Mouse (Mus musculus): ENCODE results near the gene Corin. TPM values are rescaled to one million over a fixed set of nuclear protein-coding genes. Genes with fewer than 3 reads are reported as not detected.

Corin gene
- polyA plus RNA-seq, 1 experiment from 2014 or later = 0.89 TPM

- Histone ChIP-seq H3K27ac (ENCODE audit: low read depth) (no peak overlapping the region), H3K4me2 (no peak overlapping the region), H3K4me1 (ENCODE audit: insufficient read depth) (no peaks in the 10 kb centered on the region), H3K36me3 (ENCODE audit: insufficient read depth) (no peaks in the 10 kb centered on the region), H3K4me3 (ENCODE audit: low read depth, low read length) (no peak overlapping the region), H3K9me3 (ENCODE audit: low read depth, low read length) (no peaks in the 10 kb centered on the region), H3K27me3 (ENCODE audit: insufficient read depth, low read length) (no peaks in the 10 kb centered on the region), H3K9ac (no peak overlapping the region)
- 47% methylated on average over 2 of the region's 2 CpGs for WGBS
- no peak for TF ChIP-seq CTCF (IDR thresholded peaks at IDR 0.05; ENCODE audit: low read depth)
- no peak for ATAC-seq (ENCODE audit: insufficient read depth)
- no peak for DNase-seq
These were observed 173.1 kb downstream of the Corin start for GRCm38 (mm10) chr5:72331217-72331616.

- WGBS = 61% methylated on average over 11 of the region's 11 CpGs
- H3K4me3 ChIP-seq (ENCODE audit: low read depth, low read length) = no peak overlapping the region
- no peak for DNase-seq
- no peaks in the 10 kb centered on the region for H3K36me3 ChIP-seq (ENCODE audit: insufficient read depth)
- H3K4me1 ChIP-seq (ENCODE audit: insufficient read depth) = no peaks in the 10 kb centered on the region
- no peaks in the 10 kb centered on the region for H3K27me3 ChIP-seq (ENCODE audit: insufficient read depth, low read length)
- no peak overlapping the region for H3K9ac ChIP-seq
- no peak overlapping the region for H3K27ac ChIP-seq (ENCODE audit: low read depth)
- no peak overlapping the region for H3K4me2 ChIP-seq
- no peaks in the 10 kb centered on the region for H3K9me3 ChIP-seq (ENCODE audit: low read depth, low read length)
- ATAC-seq (ENCODE audit: insufficient read depth) = no peak
- no peak for TF ChIP-seq CTCF (IDR thresholded peaks at IDR 0.05; ENCODE audit: low read depth)
These were observed 173.6 kb downstream of the Corin start for GRCm38 (mm10) chr5:72330648-72331047.

GRCm38 (mm10) chr5:72329453-72329852 is 174.8 kb downstream of the Corin start:
- no peak overlapping the region for H3K9ac ChIP-seq
- H3K4me1 ChIP-seq (ENCODE audit: insufficient read depth) = no peaks in the 10 kb centered on the region
- no peak overlapping the region for H3K4me2 ChIP-seq
- DNase-seq = peak; percentile 5
- WGBS = 34% methylated on average over 8 of the region's 8 CpGs
- no peaks in the 10 kb centered on the region for H3K9me3 ChIP-seq (ENCODE audit: low read depth, low read length)
- H3K36me3 ChIP-seq (ENCODE audit: insufficient read depth) = no peaks in the 10 kb centered on the region
- no peaks in the 10 kb centered on the region for H3K27me3 ChIP-seq (ENCODE audit: insufficient read depth, low read length)
- ATAC-seq (ENCODE audit: insufficient read depth) = no peak
- no peak overlapping the region for H3K4me3 ChIP-seq (ENCODE audit: low read depth, low read length)
- no peak overlapping the region for H3K27ac ChIP-seq (ENCODE audit: low read depth)
- TF ChIP-seq CTCF (IDR thresholded peaks at IDR 0.05; ENCODE audit: low read depth) = no peak

- no peak for TF ChIP-seq CTCF (IDR thresholded peaks at IDR 0.05; ENCODE audit: low read depth)
- H3K4me3 ChIP-seq (ENCODE audit: low read depth, low read length) = no peak overlapping the region
- H3K36me3 ChIP-seq (ENCODE audit: insufficient read depth) = no peaks in the 10 kb centered on the region
- 66% methylated on average over 4 of the region's 4 CpGs for WGBS
- DNase-seq (no peak), ATAC-seq (ENCODE audit: insufficient read depth) (no peak)
- no peak overlapping the region for H3K9ac ChIP-seq
- no peaks in the 10 kb centered on the region for H3K4me1 ChIP-seq (ENCODE audit: insufficient read depth)
- H3K27me3 ChIP-seq (ENCODE audit: insufficient read depth, low read length) = no peaks in the 10 kb centered on the region
- no peaks in the 10 kb centered on the region for H3K9me3 ChIP-seq (ENCODE audit: low read depth, low read length)
- H3K4me2 ChIP-seq = no peak overlapping the region
- no peak overlapping the region for H3K27ac ChIP-seq (ENCODE audit: low read depth)
These were observed 189.0 kb downstream of the Corin start for GRCm38 (mm10) chr5:72315282-72315681.

GRCm38 (mm10) chr5:72298418-72299104 is 205.7 kb downstream of the Corin start:
- DNase-seq = no peak
- ATAC-seq (ENCODE audit: insufficient read depth) = no peak

GRCm38 (mm10) chr5:72285077-72285476 is 219.2 kb downstream of the Corin start:
- no peak overlapping the region for H3K4me3 ChIP-seq (ENCODE audit: low read depth, low read length)
- ATAC-seq (ENCODE audit: insufficient read depth) (no peak), DNase-seq (no peak)
- H3K36me3 ChIP-seq (ENCODE audit: insufficient read depth) = peaks cover 3% of the 10 kb centered on the region; the same call in 1 of the 2 replicates
- no peak overlapping the region for H3K9ac ChIP-seq
- H3K9me3 ChIP-seq (ENCODE audit: low read depth, low read length) = no peaks in the 10 kb centered on the region
- no peaks in the 10 kb centered on the region for H3K4me1 ChIP-seq (ENCODE audit: insufficient read depth)
- H3K27me3 ChIP-seq (ENCODE audit: insufficient read depth, low read length) = no peaks in the 10 kb centered on the region
- no peak overlapping the region for H3K4me2 ChIP-seq
- no peak for TF ChIP-seq CTCF (IDR thresholded peaks at IDR 0.05; ENCODE audit: low read depth)
- no peak overlapping the region for H3K27ac ChIP-seq (ENCODE audit: low read depth)
- WGBS = 27% methylated on average over 3 of the region's 3 CpGs

More at GRCm38 (mm10) chr5:72298418-72299104, 205.7 kb downstream of the Corin start:
- H3K36me3 ChIP-seq (ENCODE audit: insufficient read depth) = peaks cover 10% of the 10 kb centered on the region; the same call in 1 of the 2 replicates
- H3K27me3 ChIP-seq (ENCODE audit: insufficient read depth, low read length) = no peaks in the 10 kb centered on the region
- 75% methylated on average over 10 of the region's 10 CpGs for WGBS
- H3K4me3 ChIP-seq (ENCODE audit: low read depth, low read length) = no peak overlapping the region
- no peak overlapping the region for H3K9ac ChIP-seq
- no peak for TF ChIP-seq CTCF (IDR thresholded peaks at IDR 0.05; ENCODE audit: low read depth)
- no peaks in the 10 kb centered on the region for H3K4me1 ChIP-seq (ENCODE audit: insufficient read depth)
- H3K4me2 ChIP-seq = no peak overlapping the region
- no peak overlapping the region for H3K27ac ChIP-seq (ENCODE audit: low read depth)
- no peaks in the 10 kb centered on the region for H3K9me3 ChIP-seq (ENCODE audit: low read depth, low read length)

GRCm38 (mm10) chr5:72282907-72283306 is 221.4 kb downstream of the Corin start:
- ATAC-seq (ENCODE audit: insufficient read depth) = peak; percentile 79; the same call in 1 of the 2 replicates
- no peak for TF ChIP-seq CTCF (IDR thresholded peaks at IDR 0.05; ENCODE audit: low read depth)
- DNase-seq = peak; percentile 33
- Histone ChIP-seq H3K27ac (ENCODE audit: low read depth) (peak overlapping the region; percentile 6; the same call in 1 of the 2 replicates), H3K9ac (no peak overlapping the region), H3K4me2 (no peak overlapping the region), H3K4me1 (ENCODE audit: insufficient read depth) (no peaks in the 10 kb centered on the region), H3K27me3 (ENCODE audit: insufficient read depth, low read length) (no peaks in the 10 kb centered on the region), H3K9me3 (ENCODE audit: low read depth, low read length) (no peaks in the 10 kb centered on the region), H3K36me3 (ENCODE audit: insufficient read depth) (peaks cover 3% of the 10 kb centered on the region; the same call in 1 of the 2 replicates), H3K4me3 (ENCODE audit: low read depth, low read length) (no peak overlapping the region)
- WGBS = 10% methylated on average over 2 of the region's 2 CpGs
